Comparison of ENCODE assay signal across 12 mouse cellular contexts in genomic region chr16:91918461-91918860, GRCm38 (mm10).
DNase-seq lines count a peak whose midpoint lies in the region; ATAC-seq lines count a peak whose summit lies in the region.
"Had no signal": no experiment of that assay in that cellular context is flagged by ENCODE, and none has a peak within 500 bp of the region (broad histone marks: within the 10 kb centered on the region; RNA-seq: fewer than 3 reads in every experiment).

No protein-coding gene starts in this region.

- H3K27me3 ChIP-seq in heart, embryonic 10.5 days (ENCODE audit: insufficient read depth, poor library complexity, severe bottlenecking): no peaks in the 10 kb centered on the region; the same call in 1 of the 2 replicates
- no peaks in the 10 kb centered on the region for H3K27me3 ChIP-seq in neural tube, embryonic 13.5 days
- H3K27me3 ChIP-seq in embryonic facial prominence, embryonic 10.5 days (replicated peaks; ENCODE audit: low read depth, poor library complexity, severe bottlenecking): no peaks in the 10 kb centered on the region
- no peaks in the 10 kb centered on the region for H3K27me3 ChIP-seq in neural tube, embryonic 15.5 days (replicated peaks)
- H3K27me3 ChIP-seq: intestine, embryonic 15.5 days; limb, embryonic 13.5 days; midbrain, embryonic 12.5 days had no signal

- H3K4me1 ChIP-seq in heart, embryonic 10.5 days: peaks cover 22% of the 10 kb centered on the region
- peaks cover 25% of the 10 kb centered on the region for H3K4me1 ChIP-seq in neural tube, embryonic 13.5 days (replicated peaks)
- peaks cover 22% of the 10 kb centered on the region for H3K4me1 ChIP-seq in embryonic facial prominence, embryonic 10.5 days
- peaks cover 13% of the 10 kb centered on the region for H3K4me1 ChIP-seq in neural tube, embryonic 15.5 days

- 0 out of 2 replicates have a peak overlapping the region, but pooled peaks have one; percentile 38 for H3K9ac ChIP-seq in neural tube, embryonic 13.5 days
- H3K9ac ChIP-seq in neural tube, embryonic 15.5 days (replicated peaks): no peak overlapping the region
- H3K9ac ChIP-seq: intestine, embryonic 15.5 days; limb, embryonic 13.5 days; lung, embryonic 14.5 days; midbrain, embryonic 12.5 days had no signal

- 58% methylated on average over 4 of the region's 4 CpGs for WGBS in heart, embryonic 10.5 days
- WGBS in neural tube, embryonic 13.5 days: 42% methylated on average over 4 of the region's 4 CpGs
- WGBS in embryonic facial prominence, embryonic 10.5 days: 64% methylated on average over 4 of the region's 4 CpGs
- WGBS in neural tube, embryonic 15.5 days: 58% methylated on average over 4 of the region's 4 CpGs

- H3K4me2 ChIP-seq in neural tube, embryonic 13.5 days: no peak overlapping the region
- no peak overlapping the region for H3K4me2 ChIP-seq in neural tube, embryonic 15.5 days

- peaks cover 7% of the 10 kb centered on the region for H3K36me3 ChIP-seq in heart, embryonic 10.5 days
- peaks cover 14% of the 10 kb centered on the region for H3K36me3 ChIP-seq in neural tube, embryonic 13.5 days
- H3K36me3 ChIP-seq in embryonic facial prominence, embryonic 10.5 days (replicated peaks): peaks cover 7% of the 10 kb centered on the region
- H3K36me3 ChIP-seq in neural tube, embryonic 15.5 days: peaks cover 17% of the 10 kb centered on the region
- H3K36me3 ChIP-seq: intestine, embryonic 15.5 days had no signal

- peak overlapping the region; percentile 68; the same call in 1 of the 2 replicates for H3K27ac ChIP-seq in heart, embryonic 10.5 days
- peak overlapping the region; percentile 34; the same call in 1 of the 2 replicates for H3K27ac ChIP-seq in neural tube, embryonic 13.5 days (replicated peaks)
- H3K27ac ChIP-seq in embryonic facial prominence, embryonic 10.5 days (replicated peaks): peak overlapping the region; percentile 35; the same call in 1 of the 2 replicates
- peak overlapping the region; percentile 49 for H3K27ac ChIP-seq in neural tube, embryonic 15.5 days (replicated peaks)
- H3K27ac ChIP-seq: intestine, embryonic 15.5 days; limb, embryonic 13.5 days; midbrain, embryonic 12.5 days had no signal

- H3K4me3 ChIP-seq in heart, embryonic 10.5 days: no peak overlapping the region
- H3K4me3 ChIP-seq in neural tube, embryonic 13.5 days: no peak overlapping the region
- H3K4me3 ChIP-seq in embryonic facial prominence, embryonic 10.5 days: no peak overlapping the region
- no peak overlapping the region for H3K4me3 ChIP-seq in neural tube, embryonic 15.5 days (replicated peaks)
- H3K4me3 ChIP-seq: midbrain, embryonic 12.5 days had no signal

- no peak for DNase-seq in heart, embryonic 10.5 days (ENCODE audit: low spot score)
- DNase-seq in heart, adult 11 months: no peak
- DNase-seq in neural tube, embryonic 10.5 days (ENCODE audit: extremely low spot score, low spot score): no peak
- no peak for DNase-seq in embryonic facial prominence, embryonic 10.5 days (ENCODE audit: low spot score)
- no peak for DNase-seq in frontal cortex, postnatal 25 days (ENCODE audit: low spot score in 2 of 2)

- ATAC-seq in neural tube, embryonic 13.5 days (ENCODE audit: low read depth): peak; percentile 60; the same call in 1 of the 2 replicates
- ATAC-seq in neural tube, embryonic 15.5 days (ENCODE audit: low FRiP score): no peak
- no peak for ATAC-seq in frontal cortex, adult (ENCODE audit: low TSS enrichment)

- H3K9me3 ChIP-seq in heart, embryonic 10.5 days: no peaks in the 10 kb centered on the region
- H3K9me3 ChIP-seq in neural tube, embryonic 13.5 days: no peaks in the 10 kb centered on the region
- H3K9me3 ChIP-seq in embryonic facial prominence, embryonic 10.5 days: no peaks in the 10 kb centered on the region
- H3K9me3 ChIP-seq in neural tube, embryonic 15.5 days (replicated peaks): no peaks in the 10 kb centered on the region
- H3K9me3 ChIP-seq: intestine, embryonic 15.5 days; limb, embryonic 13.5 days; midbrain, embryonic 12.5 days had no signal
